Mouse (Mus musculus) kidney, adult 2 months (tissue): ENCODE measurements at regions not wholly inside any gene's neighbourhood (a gene's known extent, or its start where the extent isn't known, plus 50 kb on each side); places are given as distances from the start of the nearest gene placed in this dataset.

Experiments used
- CTCF ChIP-seq: fragments of 200-500 bp; conservative IDR thresholded peaks from 2 replicates; pipeline ENCODE4 v1.5.1; 2011; ENCODE audit warnings: low read depth, mild to moderate bottlenecking, control low read depth, low read length, moderate library complexity, mixed read lengths; ENCODE audit not compliant: insufficient read depth, insufficient read length
- POLR2A ChIP-seq: fragments of 200-500 bp; IDR thresholded peaks from one replicate; pipeline ENCODE4 v1.6.1; 2011; ENCODE audit warnings: low read depth, low read length, control low read depth

- TF ChIP-seq POLR2A (no peak), CTCF (no peak)
Observed at GRCm38 (mm10) chr9:120854351-120854750, 74.7 kb upstream of the Ctnnb1 start.
